Mouse (Mus musculus) thymus, adult 2 months (tissue): ENCODE measurements around the gene Ccdc157.

ENCODE experiments used
- CTCF ChIP-seq: fragments of 200-500 bp; IDR thresholded peaks from 2 replicates; pipeline ENCODE4 v1.5.1; 2012; ENCODE audit warnings: mild to moderate bottlenecking, control low read depth, low read length, moderate library complexity, borderline replicate concordance; ENCODE audit not compliant: control insufficient read depth, poor library complexity, insufficient read depth; ENCODE audit errors: extremely low read depth
- POLR2A ChIP-seq: fragments of 200-500 bp; IDR thresholded peaks from 2 replicates; pipeline ENCODE4 v1.6.1; 2012; ENCODE audit warnings: mild to moderate bottlenecking, low read length, control low read depth, moderate library complexity; ENCODE audit not compliant: control insufficient read depth, poor library complexity, insufficient read depth; ENCODE audit errors: extremely low read depth

GRCm38 (mm10) chr11:4127059-4127458 is 33.0 kb downstream of the Ccdc157 start:
- TF ChIP-seq CTCF, result no peak
- TF ChIP-seq POLR2A, result no peak
